Mouse (Mus musculus) ES-Bruce4 (cell line): ENCODE measurements at regions not wholly inside any gene's neighbourhood (a gene's known extent, or its start where the extent isn't known, plus 50 kb on each side); places are given as distances from the start of the nearest gene placed in this dataset.

ENCODE experiments used
- H3K27ac ChIP-seq: 2 replicates; pipeline ENCODE4 v1.5.1; 2012; ENCODE audit warnings: low read length, inconsistent platforms; ENCODE audit not compliant: insufficient read depth
- H3K27me3 ChIP-seq: 2 replicates; pipeline ENCODE4 v1.6.1; 2012; ENCODE audit warnings: mild to moderate bottlenecking, low read length, inconsistent platforms; ENCODE audit not compliant: control insufficient read depth, poor library complexity, insufficient read depth, severe bottlenecking
- H3K36me3 ChIP-seq: 2 replicates; pipeline ENCODE4 v1.6.1; 2012; ENCODE audit warnings: inconsistent platforms, mild to moderate bottlenecking, low read length, moderate library complexity; ENCODE audit not compliant: control insufficient read depth, poor library complexity, insufficient read depth, severe bottlenecking
- H3K4me1 ChIP-seq: one replicate; pipeline ENCODE4 v1.8.1; 2011; ENCODE audit warnings: low read length; ENCODE audit not compliant: control insufficient read depth, insufficient read depth
- H3K4me3 ChIP-seq: 2 replicates; pipeline ENCODE4 v1.5.1; 2011; ENCODE audit warnings: low read depth, mild to moderate bottlenecking, low read length
- H3K9ac ChIP-seq: 2 replicates; pipeline ENCODE4 v1.6.1; 2012; ENCODE audit warnings: low read depth, mild to moderate bottlenecking, inconsistent platforms; ENCODE audit not compliant: poor library complexity, severe bottlenecking
- H3K9me3 ChIP-seq: replicated peaks from 2 replicates; pipeline ENCODE4 v1.6.1; 2012; ENCODE audit warnings: mild to moderate bottlenecking, low read length, inconsistent platforms; ENCODE audit not compliant: control insufficient read depth, poor library complexity, insufficient read depth, severe bottlenecking
- CTCF ChIP-seq: IDR thresholded peaks from one replicate; pipeline ENCODE4 v1.8.1; 2011; ENCODE audit warnings: low read depth, low read length
- EP300 ChIP-seq: IDR thresholded peaks from 2 replicates; pipeline ENCODE4 v1.6.1; 2011; ENCODE audit warnings: low read depth, low read length; ENCODE audit not compliant: insufficient read depth
- POLR2A ChIP-seq: IDR thresholded peaks from one replicate; pipeline ENCODE4 v1.8.1; 2011; ENCODE audit warnings: low read length; ENCODE audit not compliant: insufficient read depth

DNA sequence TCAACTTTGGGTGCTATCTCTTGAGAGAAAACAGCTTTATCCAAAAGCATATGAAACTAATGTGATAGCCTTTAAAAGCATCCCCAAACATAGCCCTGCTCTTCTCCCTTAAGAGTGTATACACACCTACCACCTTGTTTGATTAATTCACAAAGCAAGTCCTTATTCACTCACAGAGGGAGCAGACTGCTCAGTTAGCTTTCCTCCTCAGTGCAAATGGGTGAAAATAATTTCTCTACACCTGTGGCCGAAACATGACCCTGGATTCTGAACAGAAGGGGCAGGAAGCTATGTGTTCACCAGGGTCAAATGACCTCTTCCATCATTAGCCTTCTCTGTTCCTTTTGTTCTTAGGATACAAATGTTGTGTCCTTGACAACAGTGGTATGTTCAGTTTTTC is 181.2 kb upstream of the Camk1g start:
- Histone ChIP-seq H3K9ac (no peak overlapping the region), H3K4me3 (no peak overlapping the region), H3K27ac (peak overlapping the region; percentile 59), H3K4me1 (peaks cover 2% of the 10 kb centered on the region), H3K36me3 (no peaks in the 10 kb centered on the region), H3K27me3 (no peaks in the 10 kb centered on the region), H3K9me3 (no peaks in the 10 kb centered on the region)
- no peak for TF ChIP-seq CTCF
- TF ChIP-seq POLR2A: no peak
- no peak for TF ChIP-seq EP300

GRCm38 (mm10) chr1:193550761-193551160 is 180.7 kb upstream of the Camk1g start:
- Histone ChIP-seq H3K27me3 (no peaks in the 10 kb centered on the region), H3K27ac (peak overlapping the region; percentile 59; the same call in 1 of the 2 replicates), H3K4me1 (peaks cover 2% of the 10 kb centered on the region), H3K4me3 (no peak overlapping the region), H3K9ac (no peak overlapping the region), H3K9me3 (no peaks in the 10 kb centered on the region), H3K36me3 (no peaks in the 10 kb centered on the region)
- TF ChIP-seq CTCF (no peak), EP300 (0 out of 2 replicates have a peak, but pooled peaks have one; percentile 38)

DNA sequence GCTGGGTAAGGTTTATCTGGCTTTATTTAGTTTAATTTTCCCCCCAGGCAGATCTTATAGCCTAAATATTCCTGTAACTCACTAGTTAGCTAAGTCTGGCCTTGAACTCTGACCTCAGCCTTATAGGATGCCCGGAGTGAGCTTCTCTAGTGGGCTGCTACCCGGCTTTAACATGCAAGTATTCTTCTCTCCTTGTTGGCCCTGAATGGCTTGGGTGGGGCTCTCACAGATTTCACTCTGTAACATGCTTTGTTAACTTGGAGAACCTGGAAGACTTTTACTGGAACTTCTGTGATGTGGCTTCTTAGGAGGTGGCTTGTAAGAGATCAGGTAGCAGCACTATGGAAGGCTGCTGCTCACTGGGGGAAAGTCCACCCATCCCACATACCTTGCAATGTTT is 177.3 kb upstream of the Camk1g start:
- Histone ChIP-seq H3K36me3 (no peaks in the 10 kb centered on the region), H3K27ac (no peak overlapping the region), H3K27me3 (no peaks in the 10 kb centered on the region), H3K9me3 (no peaks in the 10 kb centered on the region), H3K4me1 (peaks cover 2% of the 10 kb centered on the region), H3K4me3 (no peak overlapping the region), H3K9ac (no peak overlapping the region)
- TF ChIP-seq POLR2A (no peak), EP300 (no peak), CTCF (no peak)

DNA sequence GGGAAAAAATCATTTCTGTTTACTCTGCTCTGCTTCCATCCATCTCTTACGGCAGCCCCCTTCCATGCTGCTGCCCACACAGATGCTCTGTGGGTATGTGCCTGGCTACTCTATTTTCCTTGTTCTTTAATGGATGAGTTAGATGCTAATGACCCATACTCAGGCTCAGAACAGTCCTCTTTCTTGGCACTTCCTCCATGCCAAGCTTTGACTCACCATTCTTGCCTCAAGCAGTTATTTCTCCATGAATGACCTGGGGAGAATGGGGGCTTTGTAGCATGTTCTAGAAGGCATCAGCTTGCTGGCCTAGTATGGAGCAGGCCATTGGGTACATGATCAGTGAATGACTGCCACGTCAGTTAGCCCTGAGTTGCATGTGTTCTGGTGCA is 175.9 kb upstream of the Camk1g start:
- no peaks in the 10 kb centered on the region for H3K27me3 ChIP-seq
- no peaks in the 10 kb centered on the region for H3K9me3 ChIP-seq
- no peaks in the 10 kb centered on the region for H3K36me3 ChIP-seq
- peaks cover 7% of the 10 kb centered on the region for H3K4me1 ChIP-seq
- TF ChIP-seq POLR2A (no peak), CTCF (no peak), EP300 (no peak)
- no peak overlapping the region for H3K9ac ChIP-seq
- no peak overlapping the region for H3K4me3 ChIP-seq
- no peak overlapping the region for H3K27ac ChIP-seq

DNA sequence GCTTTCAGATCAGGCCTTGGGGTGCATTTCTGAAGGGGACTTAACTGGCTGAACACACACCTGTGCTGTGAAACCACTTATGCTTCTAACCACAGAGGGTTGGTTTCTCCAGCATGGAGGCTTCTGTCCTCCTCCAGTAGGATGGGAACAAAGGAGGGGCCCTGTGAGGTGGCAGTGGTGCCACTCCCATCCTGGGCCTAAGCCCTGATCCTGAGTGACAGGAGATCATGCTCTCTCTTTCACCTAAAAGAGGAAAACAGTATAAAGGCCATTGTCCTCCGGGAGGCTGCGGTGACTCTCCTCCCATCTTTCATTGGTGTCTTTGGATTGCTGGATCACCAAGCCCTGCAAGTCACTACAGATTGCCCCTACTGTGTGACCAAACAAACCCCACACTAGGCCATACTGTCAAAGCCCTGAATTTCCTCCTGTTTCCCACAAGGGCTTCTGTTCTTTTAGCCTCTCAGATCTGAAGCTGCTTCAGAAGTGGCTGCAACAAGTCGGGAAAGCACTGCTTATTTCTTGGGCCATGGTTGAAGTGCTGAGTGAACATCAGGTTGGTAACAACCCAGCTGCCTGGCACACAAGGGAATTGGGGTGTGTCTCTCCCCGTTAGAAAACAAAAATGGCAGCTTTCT is 175.4 kb upstream of the Camk1g start:
- no peaks in the 10 kb centered on the region for H3K9me3 ChIP-seq
- no peak for TF ChIP-seq CTCF
- no peak for TF ChIP-seq EP300
- no peak for TF ChIP-seq POLR2A
- H3K36me3 ChIP-seq: no peaks in the 10 kb centered on the region
- no peak overlapping the region for H3K27ac ChIP-seq
- H3K27me3 ChIP-seq: no peaks in the 10 kb centered on the region
- no peak overlapping the region for H3K9ac ChIP-seq
- no peak overlapping the region for H3K4me3 ChIP-seq
- peaks cover 7% of the 10 kb centered on the region for H3K4me1 ChIP-seq

GRCm38 (mm10) chr1:193544804-193545203 is 174.7 kb upstream of the Camk1g start:
- Histone ChIP-seq H3K9me3 (no peaks in the 10 kb centered on the region), H3K27ac (no peak overlapping the region)

More at GRCm38 (mm10) chr1:193544804-193545203, 174.7 kb upstream of the Camk1g start:
- Histone ChIP-seq H3K4me3 (no peak overlapping the region), H3K36me3 (no peaks in the 10 kb centered on the region), H3K27me3 (no peaks in the 10 kb centered on the region), H3K4me1 (peaks cover 12% of the 10 kb centered on the region), H3K9ac (no peak overlapping the region)
- TF ChIP-seq POLR2A (no peak), CTCF (no peak), EP300 (no peak)
